Mouse (Mus musculus) adrenal gland, adult 18-20 months (tissue): Measurements from ENCODE around the gene 4833439L19Rik. TPM values are rescaled to one million over a fixed set of nuclear protein-coding genes. Genes with fewer than 3 reads are reported as not detected.
A peak's percentile ranks its signal among the peaks of the same experiment; 100 is the strongest.
"Not testable (repeated sequence)": the region's sequence is repeated elsewhere in the genome, so short reads cannot be mapped to it uniquely, and the experiment has no call there.

Source experiments
- DNase-seq, 2 experiments: peaks; one replicate each; pipeline ENCODE4 v3.0.0; 2021 to 2022; ENCODE audit warnings: low spot score in 2 of 2
- long read RNA-seq, 2 experiments: library from polyadenylated mRNA; stranded (forward); transcript quantifications; one replicate each; pipeline ENCODE4 v2.0.0; 2021
- total RNA-seq, 2 experiments: library from RNA; stranded (reverse); gene quantifications; 1 replicate in 1 of 2; 2 replicates in 1 of 2; pipeline ENCODE4 v1.2.3; 2021

4833439L19Rik gene
- 100 to 1,000 TPM; 177 to 178 TPM for total RNA-seq
- long read RNA-seq, experiment 1, transcript 4833439L19Rik-201 (9 exons, 2,727 nt): major isoform, 151 of 256 reads
- long read RNA-seq, experiment 1, transcript 4833439L19Rik-208 (8 exons, 2,502 nt): minor isoform, 19 of 256 reads
- long read RNA-seq, experiment 1, transcript 4833439L19Rik-209 (5 exons, 946 nt): minor isoform, 19 of 256 reads
- long read RNA-seq, experiment 1, partial matches to known transcripts: 29 of 256 reads
- long read RNA-seq, experiment 1, other reads (novel, unspliced or antisense): 38 of 256 reads
- long read RNA-seq, experiment 2, transcript 4833439L19Rik-201 (9 exons, 2,727 nt): major isoform, 25 of 60 reads
- long read RNA-seq, experiment 2, partial matches to known transcripts: 14 of 60 reads
- long read RNA-seq, experiment 2, other reads (novel, unspliced or antisense): 17 of 60 reads

DNA sequence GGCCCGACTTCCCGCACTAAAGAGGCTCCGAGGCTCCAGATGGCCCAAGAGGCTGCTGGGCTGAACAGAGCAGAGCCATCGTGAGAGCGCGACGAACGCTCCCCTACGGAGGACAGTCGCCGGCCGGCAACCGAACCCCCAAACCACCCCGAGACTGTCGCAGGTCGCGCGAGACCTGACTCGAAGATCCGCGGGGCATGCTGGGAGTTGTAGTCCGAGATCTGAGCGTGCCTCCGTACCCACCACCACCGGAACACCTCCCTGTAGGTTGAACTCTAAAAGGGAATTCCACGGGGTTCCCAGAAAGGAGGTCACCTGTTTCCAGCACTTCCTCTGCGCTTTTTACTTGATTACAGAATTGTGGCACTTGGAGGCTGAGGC is at the start of gene 4833439L19Rik:
TSS of gene 4833439L19Rik (minus strand) at position 235 of the 381 bp plus-strand sequence.
- DNase-seq: peak; percentile 91 to 96

- not testable (repeated sequence) for DNase-seq
Observed at GRCm38 (mm10) chr13:54613141-54613540, 47.9 kb upstream of the 4833439L19Rik start.

DNA sequence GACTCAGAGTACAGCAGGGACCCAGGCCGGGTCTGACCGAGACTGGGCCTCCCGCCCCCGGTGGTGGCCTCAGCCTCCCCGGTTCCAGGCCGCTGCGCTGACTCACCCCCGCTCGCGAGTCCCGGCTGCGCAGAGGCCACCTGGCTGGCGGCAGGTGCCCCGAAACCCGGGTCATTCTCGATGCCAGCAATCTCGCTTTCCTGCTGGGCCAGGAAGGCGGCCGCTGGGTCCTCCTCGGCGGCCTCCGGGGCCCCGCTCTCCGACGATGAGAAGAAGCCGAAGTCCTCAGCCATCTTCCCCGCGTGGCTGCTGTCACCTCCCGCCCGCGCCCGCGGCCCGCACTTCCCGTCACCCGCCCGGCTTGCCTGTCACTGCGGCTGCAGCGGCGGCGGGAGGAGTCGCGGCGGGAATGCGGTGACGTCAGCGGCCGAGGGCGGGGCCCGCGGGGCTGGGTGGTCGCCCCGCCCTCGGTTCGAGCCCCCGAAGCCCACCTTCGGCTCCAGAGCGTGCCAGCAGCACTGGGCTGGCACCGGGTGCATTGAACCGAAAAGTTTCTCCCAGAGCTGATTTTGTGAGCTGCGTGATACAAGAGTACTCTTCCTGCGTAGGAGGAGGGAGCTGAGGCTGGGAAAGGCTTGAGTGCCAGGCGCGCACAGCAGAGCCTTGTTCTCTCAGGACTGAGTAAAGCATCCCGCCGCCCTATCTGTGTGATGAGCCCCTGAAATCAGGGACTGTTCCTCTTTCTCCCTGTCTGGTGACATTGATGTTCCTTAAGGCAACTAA is 45.9 kb upstream of the 4833439L19Rik start, which contains the start of gene Cltb:
TSS of gene Cltb (minus strand) at position 373 of the 783 bp plus-strand sequence.
- DNase-seq: peak; percentile 92 to 95

DNA sequence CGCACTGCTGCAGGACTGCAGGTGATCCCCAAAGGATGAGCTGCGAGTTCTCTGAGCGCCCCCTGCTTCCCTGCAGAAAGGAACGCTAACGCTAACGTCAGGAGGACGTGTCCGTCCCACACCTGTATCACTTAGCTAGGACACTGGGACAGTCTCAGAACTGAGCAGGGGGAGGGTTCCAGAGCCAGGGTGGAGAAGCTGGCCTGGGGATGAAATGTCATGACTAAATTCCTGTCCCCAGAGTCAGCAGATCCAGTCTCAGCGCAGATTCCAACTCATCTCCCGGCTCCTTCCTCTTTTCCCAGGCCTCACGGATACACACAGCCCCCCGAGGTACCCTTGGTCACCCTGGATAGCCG is 45.4 kb upstream of the 4833439L19Rik start:
- DNase-seq: no peak

DNA sequence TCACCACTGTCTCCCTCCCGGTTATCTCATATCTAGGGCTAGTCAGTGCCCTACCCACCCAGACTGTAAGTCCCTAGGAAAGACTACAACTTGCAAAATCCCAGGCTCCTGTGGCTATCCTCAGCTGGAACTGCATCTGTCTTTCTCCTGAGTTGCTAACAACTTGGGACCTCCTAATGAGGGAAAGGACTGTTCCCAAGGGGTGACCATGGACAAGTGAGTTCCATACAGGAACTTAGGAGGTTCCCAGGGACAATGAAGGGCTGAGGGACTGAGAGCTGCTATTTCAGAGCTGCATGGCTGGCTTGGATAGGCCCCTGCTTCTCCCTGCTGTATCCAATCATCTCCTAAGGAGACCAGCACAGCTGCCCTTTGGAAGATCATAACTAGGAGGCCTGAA is 44.1 kb upstream of the 4833439L19Rik start:
- no peak for DNase-seq

- DNase-seq: no peak
Observed at GRCm38 (mm10) chr13:54608666-54609065, 43.4 kb upstream of the 4833439L19Rik start.

- no peak for DNase-seq
Observed at GRCm38 (mm10) chr13:54608002-54608401, 42.8 kb upstream of the 4833439L19Rik start.

DNA sequence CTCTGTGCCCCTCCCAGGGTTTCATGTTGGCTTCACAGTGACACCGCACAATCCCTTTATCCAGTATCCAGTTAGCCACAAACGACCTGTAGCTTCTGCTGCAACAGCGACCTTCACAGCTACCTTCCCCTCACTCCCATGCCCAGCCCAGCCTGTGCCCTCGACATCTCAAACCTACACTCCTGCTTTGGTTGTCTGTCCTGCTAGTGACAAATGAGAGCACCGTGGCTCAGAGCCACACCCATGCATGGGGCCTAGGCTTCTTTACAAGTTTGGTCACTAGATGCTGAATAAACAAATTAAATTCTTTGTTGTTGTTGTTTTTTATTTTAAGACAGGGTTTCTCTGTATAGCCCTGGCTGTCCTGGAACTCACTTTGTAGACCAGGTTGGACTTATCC is 42.0 kb upstream of the 4833439L19Rik start:
- no peak for DNase-seq

GRCm38 (mm10) chr13:54605426-54605825 is 40.2 kb upstream of the 4833439L19Rik start:
- DNase-seq: no peak

DNA sequence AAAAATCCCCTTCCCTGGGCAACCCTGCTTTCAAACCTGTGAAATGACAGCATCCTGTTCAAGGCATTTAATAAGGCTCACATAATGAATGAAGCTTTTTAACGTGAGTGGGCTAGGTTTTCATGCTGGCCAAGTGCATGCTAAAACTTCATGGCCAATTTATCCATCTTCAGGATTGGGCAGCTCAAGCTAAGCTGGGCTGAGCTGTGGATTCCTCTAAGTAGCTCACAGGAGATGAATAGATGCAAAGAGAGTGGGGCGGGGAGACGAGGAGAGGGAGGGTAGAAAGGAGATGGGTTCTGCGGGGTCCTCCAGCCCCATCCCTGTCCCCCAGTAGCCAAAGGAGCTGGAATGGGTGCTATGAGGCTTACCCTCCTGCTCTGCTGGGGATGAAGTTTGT is 39.0 kb upstream of the 4833439L19Rik start:
- no peak for DNase-seq

DNA sequence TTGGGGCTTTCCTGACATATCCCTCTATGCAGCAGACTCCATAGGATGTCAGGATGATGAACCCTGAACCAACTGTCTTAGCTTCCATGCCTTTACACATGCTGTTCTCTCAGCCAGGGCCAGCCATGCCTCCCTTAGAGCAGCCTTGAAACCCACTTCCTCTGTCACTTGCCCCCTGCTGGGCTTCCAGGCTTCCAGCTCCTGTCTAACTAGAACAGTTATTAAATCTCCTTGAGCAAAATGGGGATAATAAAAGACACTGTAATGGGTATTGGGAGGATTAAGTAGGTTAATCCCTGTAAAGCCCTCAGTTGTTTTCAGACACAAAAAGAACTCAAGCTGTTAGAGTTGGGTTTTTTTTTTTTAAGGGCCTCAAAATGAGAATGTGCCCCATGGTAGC is 38.3 kb upstream of the 4833439L19Rik start:
- DNase-seq: no peak

DNA sequence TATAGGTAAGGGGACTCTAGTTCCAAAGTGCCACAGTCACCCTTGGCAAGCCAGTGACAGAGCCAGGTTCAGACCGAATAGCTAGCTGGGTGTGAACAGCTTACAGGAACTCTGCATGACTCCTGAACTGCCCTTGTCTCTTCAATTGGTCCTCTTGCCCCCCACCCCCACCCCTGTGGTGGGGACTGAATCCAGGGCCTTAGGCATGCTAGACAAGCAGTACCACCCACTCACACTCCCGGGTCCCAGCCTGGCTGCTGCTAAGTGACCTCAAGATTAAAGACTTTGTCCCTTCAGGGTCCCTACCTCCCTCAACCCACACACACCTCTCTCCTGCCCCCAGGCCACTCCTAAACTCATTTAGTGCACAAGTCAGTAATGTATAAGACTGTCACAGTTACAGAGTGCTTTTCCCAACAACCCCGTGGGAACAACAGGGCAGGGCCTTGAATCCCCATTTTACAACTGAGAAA is 37.4 kb upstream of the 4833439L19Rik start:
- DNase-seq: no peak

DNA sequence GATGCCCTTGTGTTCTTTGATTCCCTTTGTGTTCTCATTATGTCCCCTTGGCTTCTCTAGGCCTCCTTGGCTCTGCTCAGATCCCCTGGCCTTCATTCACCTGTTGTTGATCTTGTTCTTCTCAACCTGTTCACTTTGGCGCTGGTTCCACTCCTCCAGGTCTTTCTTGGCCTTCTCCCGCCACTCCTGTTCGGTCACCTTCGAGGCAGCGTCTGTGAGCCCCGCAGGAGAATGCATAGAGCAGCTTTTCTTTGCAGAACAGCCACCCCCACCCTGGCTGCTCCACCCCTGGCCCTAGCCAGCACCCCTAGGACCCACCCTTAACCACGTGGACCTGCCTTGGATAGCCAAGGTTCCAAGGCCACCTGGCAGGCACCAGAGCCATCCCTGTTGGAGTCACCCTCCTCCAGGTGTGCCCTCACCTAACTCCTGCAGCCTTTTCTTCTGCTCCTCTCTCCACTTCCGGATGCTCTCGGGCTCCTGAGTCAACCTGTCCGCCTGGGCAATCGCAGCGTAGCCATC is 33.4 kb upstream of the 4833439L19Rik start:
- DNase-seq: no peak

GRCm38 (mm10) chr13:54596870-54597269 is 31.6 kb upstream of the 4833439L19Rik start:
- DNase-seq: no peak

DNA sequence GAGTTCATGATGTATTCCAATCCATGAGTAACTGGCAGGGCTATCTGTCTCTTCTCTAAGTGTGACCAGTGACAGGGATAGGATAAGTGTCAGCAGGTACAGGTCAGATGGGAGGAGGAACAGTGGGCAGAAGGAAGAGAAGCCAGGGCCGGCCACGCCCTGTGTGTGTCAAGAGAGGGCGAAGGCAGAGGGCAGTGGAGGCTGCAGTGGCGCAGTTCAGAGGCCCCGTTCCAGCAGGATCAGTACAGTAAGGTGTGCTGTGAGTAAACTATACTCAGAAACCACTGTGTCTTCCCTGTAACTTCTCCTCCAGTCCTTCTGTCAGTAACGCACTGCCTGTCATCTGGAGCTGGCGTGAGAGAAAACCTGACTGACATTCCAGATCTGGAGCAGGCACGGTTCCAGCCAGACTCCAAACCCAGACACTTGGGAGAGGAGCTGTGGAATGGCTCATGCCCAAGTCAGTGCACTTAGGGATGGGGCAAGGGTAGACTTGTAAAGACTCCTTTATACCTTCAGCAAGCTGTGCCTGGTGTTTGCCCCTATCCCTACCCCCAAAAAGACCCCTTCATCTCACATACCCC is 31.0 kb upstream of the 4833439L19Rik start:
- DNase-seq: no peak

DNA sequence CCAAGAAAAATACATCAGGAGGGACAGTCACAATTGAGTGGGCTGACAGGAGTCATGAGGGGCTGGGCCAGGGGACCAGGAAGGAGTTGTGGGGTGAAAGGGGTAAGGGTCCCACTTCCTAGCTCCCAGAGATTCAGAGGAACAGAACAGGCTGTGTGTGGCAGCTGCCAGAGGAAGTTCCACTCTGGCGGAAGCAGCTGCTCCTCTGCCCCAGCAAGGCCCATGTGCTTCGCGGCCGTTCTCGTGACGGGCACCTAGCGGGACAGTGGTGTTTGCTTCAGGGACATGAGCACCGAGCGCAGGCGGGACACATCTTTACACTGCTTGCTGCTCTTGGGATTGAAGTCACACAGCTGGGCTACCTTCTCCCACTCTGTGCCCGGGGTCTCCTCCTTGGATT is 28.4 kb upstream of the 4833439L19Rik start:
- DNase-seq: no peak

DNA sequence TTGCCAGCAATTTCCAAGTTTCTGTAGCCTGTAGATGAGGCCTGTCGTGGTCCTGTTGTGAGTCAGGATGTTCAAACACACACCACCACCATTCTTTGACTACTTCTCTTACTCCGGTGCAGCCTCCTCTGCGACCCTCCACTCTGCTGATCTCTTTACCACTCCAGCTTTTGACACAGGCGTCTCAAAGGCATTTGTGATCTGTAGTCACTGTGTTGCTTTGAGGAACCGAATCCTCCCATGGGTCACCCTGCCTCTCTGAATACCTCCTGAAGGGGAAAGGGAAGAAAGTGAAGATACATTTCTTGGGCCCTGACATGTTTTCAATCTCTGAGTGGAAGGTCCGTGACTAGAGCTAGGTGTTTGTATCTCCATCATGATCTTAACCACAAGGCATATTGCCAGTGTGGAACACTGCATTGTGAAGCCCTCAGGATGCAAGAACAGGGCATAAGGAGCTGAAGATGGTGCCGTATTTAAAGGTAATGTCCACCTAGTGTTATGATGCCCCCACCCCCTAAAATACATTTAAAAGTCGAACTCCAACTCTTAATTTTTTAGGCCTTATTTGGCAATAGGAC is 26.6 kb upstream of the 4833439L19Rik start:
- DNase-seq: no peak

GRCm38 (mm10) chr13:54589996-54590951 is 25.0 kb upstream of the 4833439L19Rik start, which contains the start of the genes Nop16 and Higd2a:
Gene Nop16 (minus strand): TSS chr13:54590090.
Gene Higd2a (plus strand): TSS chr13:54590207.
- peak; percentile 90 to 91 for DNase-seq

DNA sequence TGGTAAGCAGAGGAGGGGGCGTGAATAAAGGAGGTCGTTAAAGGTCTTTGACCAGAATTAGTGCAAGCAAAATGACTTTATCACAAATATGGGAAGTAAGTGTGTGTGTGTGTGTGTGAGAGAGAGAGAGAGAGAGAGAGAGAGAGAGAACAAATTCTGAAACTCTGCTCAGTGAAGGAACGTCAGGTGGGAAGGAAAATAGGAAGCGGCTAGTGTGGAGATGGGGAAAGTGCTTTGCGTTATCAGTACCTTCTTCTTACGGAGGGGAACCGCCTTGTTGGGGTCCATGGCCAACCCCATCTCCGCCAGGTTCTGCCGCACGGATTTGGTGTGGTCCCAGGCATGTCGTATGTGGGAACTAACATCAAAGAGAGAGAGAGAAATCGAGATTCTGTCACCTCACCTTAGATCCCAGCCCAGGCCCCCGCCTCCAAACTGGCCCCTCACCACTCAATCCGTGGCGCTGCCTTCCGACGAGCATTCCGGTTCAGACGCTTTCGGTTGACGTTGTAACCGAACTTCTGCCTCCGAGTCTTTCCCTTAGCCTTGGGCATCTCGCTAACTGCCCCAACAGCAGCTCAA is 24.3 kb upstream of the 4833439L19Rik start:
- no peak for DNase-seq
